Mouse (Mus musculus) heart, postnatal 0 days (tissue): Measurements from ENCODE around the gene Ccnb1ip1.

Experiments used
- CTCF ChIP-seq: IDR thresholded peaks from 2 replicates; pipeline ENCODE4 v1.5.1; 2016; ENCODE audit warnings: antibody characterized with exemption, control low read depth, low read depth
- EP300 ChIP-seq: IDR thresholded peaks from 2 replicates; pipeline ENCODE4 v1.6.1; 2016; ENCODE audit warnings: antibody characterized with exemption, low read depth

DNA sequence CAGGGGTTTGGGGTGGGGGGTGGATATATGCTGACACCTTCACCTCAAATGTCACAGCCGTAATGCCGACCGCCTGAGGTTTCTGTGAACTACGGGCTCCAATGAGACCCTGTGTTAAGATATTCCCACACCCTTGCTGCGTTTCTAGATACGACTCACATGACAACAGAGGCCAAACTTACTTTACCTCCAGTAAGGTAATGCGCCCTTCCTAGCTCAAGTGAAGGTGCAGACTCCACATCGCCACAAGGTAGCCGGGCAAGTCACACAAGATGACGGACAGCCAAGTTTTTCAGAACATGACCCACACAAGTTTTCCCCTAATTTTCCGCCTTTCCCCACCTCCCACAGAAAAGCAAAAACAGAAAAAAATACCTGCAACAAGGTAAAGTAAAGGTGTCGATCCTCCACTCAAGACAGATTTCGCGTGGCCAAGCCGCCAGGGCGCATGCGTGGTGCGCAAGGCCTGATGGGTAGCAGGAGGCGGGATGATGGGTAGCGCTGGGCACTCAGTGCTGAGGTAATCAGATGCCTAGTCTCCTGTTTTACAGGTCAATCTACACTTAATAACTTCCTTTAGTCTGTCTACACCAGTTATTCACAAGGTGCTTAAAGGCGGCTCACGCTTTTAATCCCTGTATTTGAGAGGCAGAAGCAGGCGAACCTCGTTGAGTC is 12.1 kb downstream of the Ccnb1ip1 start:
- TF ChIP-seq CTCF (no peak), EP300 (no peak)
